Mouse (Mus musculus): Measurements from ENCODE around the gene Methig1. TPM values are rescaled to one million over a fixed set of nuclear protein-coding genes. Genes with fewer than 3 reads are reported as not detected.

Gene Methig1
- polyA plus RNA-seq, 1 experiment from 2014 or later, result not detected

GRCm38 (mm10) chr15:100401811-100402210 is 48.9 kb downstream of the Methig1 start:
- DNase-seq (ENCODE audit: low spot score) (no peak), ATAC-seq (no peak)
- H3K4me3 ChIP-seq (ENCODE audit: low read depth, low read length), result no peak overlapping the region
- H3K4me1 ChIP-seq (ENCODE audit: insufficient read depth, low read depth, low read length), result no peaks in the 10 kb centered on the region
- H3K27ac ChIP-seq (ENCODE audit: low read length), result no peak overlapping the region
- H3K9me3 ChIP-seq (ENCODE audit: low read length), result no peaks in the 10 kb centered on the region
- H3K4me2 ChIP-seq (replicated peaks; ENCODE audit: low read depth, low read length), result no peak overlapping the region
- H3K9ac ChIP-seq (replicated peaks; ENCODE audit: low read depth), result no peak overlapping the region
- TF ChIP-seq CTCF (IDR thresholded peaks at IDR 0.05), result no peak
- no peak for TF ChIP-seq EP300 (IDR thresholded peaks at IDR 0.05)
- WGBS, result 90% methylated on average over 4 of the region's 4 CpGs
- H3K27me3 ChIP-seq (replicated peaks; ENCODE audit: insufficient read depth, low read length), result no peaks in the 10 kb centered on the region
- peaks cover 38% of the 10 kb centered on the region; the same call in 1 of the 2 replicates for H3K36me3 ChIP-seq (ENCODE audit: insufficient read depth, low read length)

DNA sequence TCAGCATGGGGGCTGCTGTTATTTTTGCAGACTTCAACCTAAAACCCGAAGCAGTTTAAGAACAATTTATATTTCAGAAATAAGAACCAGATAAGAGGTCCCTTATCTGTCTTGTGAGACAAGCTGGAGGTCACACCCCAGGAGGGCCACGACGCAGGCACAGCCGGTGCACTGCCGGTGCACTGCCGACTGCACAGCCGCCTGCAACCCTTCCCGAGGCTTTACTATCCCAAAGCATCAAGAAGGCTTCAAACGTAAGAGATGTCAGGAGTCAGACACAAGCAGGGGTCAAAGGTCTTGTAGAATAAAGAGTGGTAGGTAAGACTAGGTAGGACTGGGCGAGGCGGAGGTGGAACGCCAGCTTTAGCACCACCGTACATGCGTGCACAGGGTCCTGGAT is 49.4 kb downstream of the Methig1 start:
- TF ChIP-seq CTCF (IDR thresholded peaks at IDR 0.05) (no peak), EP300 (IDR thresholded peaks at IDR 0.05) (no peak)
- ATAC-seq (no peak), DNase-seq (ENCODE audit: low spot score) (no peak)
- WGBS, result 78% methylated on average over 14 of the region's 14 CpGs
- H3K4me1 ChIP-seq (ENCODE audit: insufficient read depth, low read depth, low read length), result no peaks in the 10 kb centered on the region
- no peak overlapping the region for H3K27ac ChIP-seq (ENCODE audit: low read length)
- no peak overlapping the region for H3K9ac ChIP-seq (replicated peaks; ENCODE audit: low read depth)
- no peak overlapping the region for H3K4me3 ChIP-seq (ENCODE audit: low read depth, low read length)
- no peaks in the 10 kb centered on the region for H3K9me3 ChIP-seq (ENCODE audit: low read length)
- no peak overlapping the region for H3K4me2 ChIP-seq (replicated peaks; ENCODE audit: low read depth, low read length)
- no peaks in the 10 kb centered on the region for H3K27me3 ChIP-seq (replicated peaks; ENCODE audit: insufficient read depth, low read length)
- peaks cover 37% of the 10 kb centered on the region; the same call in 1 of the 2 replicates for H3K36me3 ChIP-seq (ENCODE audit: insufficient read depth, low read length)

- ATAC-seq, result no peak
- WGBS, result 71% methylated on average over 4 of the region's 4 CpGs
- no peak overlapping the region for H3K27ac ChIP-seq (ENCODE audit: low read length)
Measured at GRCm38 (mm10) chr15:100402798-100403197, 49.8 kb downstream of the Methig1 start.

GRCm38 (mm10) chr15:100403318-100404000 is 50.5 kb downstream of the Methig1 start:
- 82% methylated on average over 16 of the region's 16 CpGs for WGBS
- Histone ChIP-seq H3K4me3 (ENCODE audit: low read depth, low read length) (no peak overlapping the region), H3K27ac (ENCODE audit: low read length) (peak overlapping the region; percentile 6; the same call in 1 of the 2 replicates), H3K4me2 (replicated peaks; ENCODE audit: low read depth, low read length) (no peak overlapping the region), H3K4me1 (ENCODE audit: insufficient read depth, low read depth, low read length) (no peaks in the 10 kb centered on the region), H3K27me3 (replicated peaks; ENCODE audit: insufficient read depth, low read length) (no peaks in the 10 kb centered on the region), H3K9ac (replicated peaks; ENCODE audit: low read depth) (no peak overlapping the region), H3K9me3 (ENCODE audit: low read length) (no peaks in the 10 kb centered on the region), H3K36me3 (ENCODE audit: insufficient read depth, low read length) (peaks cover 30% of the 10 kb centered on the region; the same call in 1 of the 2 replicates)
- ATAC-seq (peak; percentile 54), DNase-seq (ENCODE audit: low spot score) (no peak)
- TF ChIP-seq EP300 (IDR thresholded peaks at IDR 0.05) (no peak), CTCF (IDR thresholded peaks at IDR 0.05) (no peak)

More at GRCm38 (mm10) chr15:100402798-100403197, 49.8 kb downstream of the Methig1 start:
- H3K4me3 ChIP-seq (ENCODE audit: low read depth, low read length), result no peak overlapping the region
- H3K9me3 ChIP-seq (ENCODE audit: low read length), result no peaks in the 10 kb centered on the region
- no peak overlapping the region for H3K4me2 ChIP-seq (replicated peaks; ENCODE audit: low read depth, low read length)
- no peaks in the 10 kb centered on the region for H3K27me3 ChIP-seq (replicated peaks; ENCODE audit: insufficient read depth, low read length)
- TF ChIP-seq CTCF (IDR thresholded peaks at IDR 0.05) (no peak), EP300 (IDR thresholded peaks at IDR 0.05) (no peak)
- H3K9ac ChIP-seq (replicated peaks; ENCODE audit: low read depth), result no peak overlapping the region
- no peak for DNase-seq (ENCODE audit: low spot score)
- H3K4me1 ChIP-seq (ENCODE audit: insufficient read depth, low read depth, low read length), result no peaks in the 10 kb centered on the region
- H3K36me3 ChIP-seq (ENCODE audit: insufficient read depth, low read length), result peaks cover 35% of the 10 kb centered on the region; the same call in 1 of the 2 replicates

DNA sequence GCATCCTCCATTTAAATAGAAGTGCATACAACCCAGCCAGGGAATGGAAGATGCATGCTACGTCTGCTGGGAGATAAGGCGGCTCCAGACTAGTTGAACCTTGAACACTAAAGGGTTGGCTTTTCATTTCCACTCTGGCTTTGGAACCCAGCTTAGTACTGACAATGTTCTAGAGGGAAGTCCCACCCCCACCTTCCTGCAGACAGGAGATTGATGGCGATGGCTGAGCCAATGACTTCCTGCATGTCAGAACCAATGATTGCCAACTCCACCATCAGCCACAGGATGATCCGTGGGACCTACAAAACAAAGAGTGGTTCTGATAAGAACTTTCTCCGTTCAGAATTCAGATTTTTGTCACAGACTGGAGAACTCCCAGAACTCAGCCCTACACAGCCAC is 53.1 kb downstream of the Methig1 start:
- Histone ChIP-seq H3K27me3 (replicated peaks; ENCODE audit: insufficient read depth, low read length) (no peaks in the 10 kb centered on the region), H3K27ac (ENCODE audit: low read length) (no peak overlapping the region), H3K9ac (replicated peaks; ENCODE audit: low read depth) (no peak overlapping the region), H3K4me2 (replicated peaks; ENCODE audit: low read depth, low read length) (no peak overlapping the region), H3K36me3 (ENCODE audit: insufficient read depth, low read length) (peaks cover 13% of the 10 kb centered on the region; the same call in 1 of the 2 replicates), H3K4me3 (ENCODE audit: low read depth, low read length) (no peak overlapping the region), H3K4me1 (ENCODE audit: insufficient read depth, low read depth, low read length) (no peaks in the 10 kb centered on the region), H3K9me3 (ENCODE audit: low read length) (no peaks in the 10 kb centered on the region)
- WGBS, result 59% methylated on average over 5 of the region's 5 CpGs
- DNase-seq (ENCODE audit: low spot score) (no peak), ATAC-seq (no peak)
- TF ChIP-seq CTCF (IDR thresholded peaks at IDR 0.05), result no peak
- no peak for TF ChIP-seq EP300 (IDR thresholded peaks at IDR 0.05)

- no peak overlapping the region for H3K4me2 ChIP-seq (replicated peaks; ENCODE audit: low read depth, low read length)
- H3K27ac ChIP-seq (ENCODE audit: low read length), result 0 out of 2 replicates have a peak overlapping the region, but pooled peaks have one; percentile 20
- H3K9ac ChIP-seq (replicated peaks; ENCODE audit: low read depth), result no peak overlapping the region
- H3K36me3 ChIP-seq (ENCODE audit: insufficient read depth, low read length), result peaks cover 3% of the 10 kb centered on the region; the same call in 1 of the 2 replicates
- TF ChIP-seq EP300 (IDR thresholded peaks at IDR 0.05) (no peak), CTCF (IDR thresholded peaks at IDR 0.05) (no peak)
- H3K27me3 ChIP-seq (replicated peaks; ENCODE audit: insufficient read depth, low read length), result no peaks in the 10 kb centered on the region
- no peak overlapping the region for H3K4me3 ChIP-seq (ENCODE audit: low read depth, low read length)
- H3K4me1 ChIP-seq (ENCODE audit: insufficient read depth, low read depth, low read length), result no peaks in the 10 kb centered on the region
- ATAC-seq (peak; percentile 85), DNase-seq (ENCODE audit: low spot score) (peak; percentile 88)
- H3K9me3 ChIP-seq (ENCODE audit: low read length), result no peaks in the 10 kb centered on the region
- WGBS, result 44% methylated on average over 14 of the region's 14 CpGs
Measured at GRCm38 (mm10) chr15:100410918-100411672, 58.1 kb downstream of the Methig1 start.
